Mouse (Mus musculus): Measurements from ENCODE around the gene Dnaaf3.

- TF ChIP-seq POLR2A (IDR thresholded peaks at IDR 0.05; ENCODE audit: control insufficient read depth, low read depth, low read length): no peak
- no peak for TF ChIP-seq CTCF (IDR thresholded peaks at IDR 0.05; ENCODE audit: control insufficient read depth, insufficient read depth, insufficient replicate concordance, low read depth, low read length)
These were observed 13.8 kb downstream of the Dnaaf3 start for GRCm38 (mm10) chr7:4518487-4518886.
